Mouse (Mus musculus) thymus, adult 18-20 months (tissue): ENCODE measurements at regions not wholly inside any gene's neighbourhood (a gene's known extent, or its start where the extent isn't known, plus 50 kb on each side); places are given as distances from the start of the nearest gene placed in this dataset.

Experiments used
- DNase-seq, 2 experiments: peaks; one replicate each; pipeline ENCODE4 v3.0.0; 2022; ENCODE audit warnings: mixed read lengths in 2 of 2

- no peak for DNase-seq
Measured at GRCm38 (mm10) chr16:93182656-93183055, 356.7 kb upstream of the Runx1 start.

GRCm38 (mm10) chr16:93181497-93181896, 355.5 kb upstream of the Runx1 start:
- no peak for DNase-seq

DNA sequence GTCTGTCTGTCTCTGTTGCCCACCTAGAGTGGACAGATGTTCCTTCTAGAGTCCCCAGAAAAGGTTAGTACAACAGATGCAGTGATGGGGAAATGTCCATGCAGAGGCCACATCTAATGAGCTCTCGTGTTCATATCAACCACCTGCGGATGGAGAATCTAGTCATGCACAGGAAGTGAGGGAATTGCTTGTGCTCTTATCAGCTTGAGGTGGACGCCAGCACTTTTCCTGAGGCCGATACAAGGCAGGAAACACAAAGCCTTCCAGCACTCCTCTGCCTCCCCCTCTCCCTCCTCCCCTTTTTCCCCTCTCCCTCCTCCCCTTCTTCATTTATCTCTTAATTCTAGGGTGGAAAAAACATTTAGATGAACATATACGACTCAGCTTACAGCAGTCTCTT, 354.3 kb upstream of the Runx1 start:
- DNase-seq = no peak

- DNase-seq = no peak
Measured at GRCm38 (mm10) chr16:93166667-93167066, 340.7 kb upstream of the Runx1 start.

GRCm38 (mm10) chr16:93158526-93159226, 332.7 kb upstream of the Runx1 start:
- DNase-seq = no peak

- DNase-seq = no peak
Measured at GRCm38 (mm10) chr16:93153545-93154329, 327.8 kb upstream of the Runx1 start.

DNA sequence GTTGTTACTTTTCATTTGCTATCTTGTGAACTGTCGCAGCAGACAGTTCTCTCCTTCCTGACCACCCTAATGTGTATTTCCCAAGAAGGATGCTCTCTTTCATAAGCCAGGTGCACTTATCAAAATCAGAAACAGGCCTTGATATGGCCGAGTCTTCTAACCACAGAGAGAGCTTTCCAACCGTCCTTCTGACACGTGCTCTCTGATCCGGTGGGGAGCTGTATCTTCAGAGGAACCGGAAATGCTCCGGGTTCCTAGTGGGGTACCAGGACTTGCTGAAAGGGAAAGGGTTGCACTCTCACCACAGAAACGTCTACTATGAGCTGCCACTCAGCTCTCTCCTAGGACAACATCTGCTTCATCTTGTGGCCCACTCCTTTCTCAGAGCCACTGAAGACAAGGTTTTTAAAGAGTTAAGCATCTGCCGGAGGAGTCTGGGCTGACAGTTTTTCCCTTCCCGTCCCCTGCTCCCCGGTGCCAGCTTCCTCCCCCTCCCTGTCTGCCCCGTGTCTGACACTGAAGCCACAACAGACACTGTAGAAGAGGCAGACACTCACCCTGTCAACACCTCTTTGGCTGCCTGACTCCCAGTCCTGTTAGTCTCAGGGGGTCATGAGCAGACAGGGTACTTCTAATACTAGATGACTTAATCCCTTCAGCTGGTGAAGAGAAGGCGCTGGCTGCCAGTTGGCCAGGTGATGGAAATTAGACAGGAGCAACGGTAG, 327.0 kb upstream of the Runx1 start:
- DNase-seq = peak; percentile 65 to 77

- DNase-seq = no peak
Measured at GRCm38 (mm10) chr16:93152057-93152456, 326.1 kb upstream of the Runx1 start.

DNA sequence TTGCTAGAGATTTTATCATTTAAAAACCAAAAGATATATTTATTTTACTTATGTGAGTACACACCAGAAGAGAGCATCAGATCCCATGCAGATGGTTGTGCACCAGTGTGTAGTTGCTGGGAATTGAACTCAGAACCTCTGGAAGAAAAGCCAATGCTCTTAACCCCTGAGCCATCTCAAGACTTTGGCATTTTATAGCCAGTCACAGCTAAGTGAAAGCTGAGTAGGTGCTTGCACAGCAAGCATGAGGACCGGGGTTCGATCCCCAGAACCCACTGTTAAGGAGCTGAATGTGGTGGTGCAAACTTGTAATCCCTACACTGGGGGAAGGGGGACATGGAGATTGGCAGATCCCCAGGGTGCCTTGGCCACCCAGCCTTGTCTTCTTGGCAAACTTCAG, 325.7 kb upstream of the Runx1 start:
- DNase-seq = no peak

- DNase-seq = no peak
Measured at GRCm38 (mm10) chr16:93150451-93150850, 324.5 kb upstream of the Runx1 start.

DNA sequence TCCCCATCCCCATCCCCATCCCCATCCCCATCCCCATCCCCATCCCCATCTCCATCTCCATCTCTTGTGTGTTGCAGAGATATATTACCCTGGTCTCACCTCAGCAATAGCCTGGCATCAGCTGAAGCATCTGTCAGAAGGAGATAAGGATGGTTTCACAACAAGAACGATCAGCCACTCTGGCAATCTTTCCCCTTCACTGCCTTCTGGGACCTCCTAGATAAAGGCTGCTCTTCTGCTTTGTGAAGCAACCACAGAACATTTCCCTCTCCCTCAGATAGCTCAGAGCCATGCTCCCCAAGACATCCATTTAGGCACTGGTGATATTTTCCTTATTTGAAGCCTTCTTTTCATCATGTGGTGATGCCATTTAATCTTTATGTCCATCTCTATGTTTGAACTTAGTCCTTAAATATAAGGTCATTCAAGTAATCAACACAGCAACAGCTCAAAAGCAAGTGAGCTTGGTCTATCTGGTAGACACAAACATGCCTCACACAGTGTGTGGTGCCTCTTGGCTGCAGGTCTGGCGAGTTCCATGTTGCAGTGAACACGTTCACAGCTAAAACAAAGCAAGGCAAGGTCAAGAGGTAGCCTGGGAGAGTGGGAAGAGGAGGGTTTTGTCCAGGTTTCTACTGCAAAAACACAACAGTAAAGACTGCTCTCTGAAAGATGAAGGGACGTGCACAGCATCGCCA, 321.7 kb upstream of the Runx1 start:
- no peak for DNase-seq

DNA sequence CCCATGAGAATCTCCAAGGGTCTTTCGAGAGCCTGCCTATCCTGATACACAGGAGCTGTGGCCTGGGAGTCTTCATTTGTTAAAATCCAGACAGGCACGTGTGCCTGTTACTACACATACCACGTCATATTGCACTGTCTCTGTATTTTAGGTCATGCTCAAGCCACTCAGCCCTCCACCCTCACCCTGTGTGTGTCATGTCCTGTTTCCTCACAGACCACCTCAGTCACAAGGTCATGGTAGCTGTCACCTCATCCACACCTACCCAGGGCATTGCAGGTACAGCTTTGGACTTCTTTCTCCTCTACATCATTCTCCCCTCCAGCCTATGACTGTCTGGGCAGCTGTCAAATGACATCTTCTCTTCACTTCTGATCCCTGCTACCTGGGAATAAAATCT, 320.9 kb upstream of the Runx1 start:
- DNase-seq = no peak

GRCm38 (mm10) chr16:93145617-93146016, 319.7 kb upstream of the Runx1 start:
- DNase-seq = no peak

DNA sequence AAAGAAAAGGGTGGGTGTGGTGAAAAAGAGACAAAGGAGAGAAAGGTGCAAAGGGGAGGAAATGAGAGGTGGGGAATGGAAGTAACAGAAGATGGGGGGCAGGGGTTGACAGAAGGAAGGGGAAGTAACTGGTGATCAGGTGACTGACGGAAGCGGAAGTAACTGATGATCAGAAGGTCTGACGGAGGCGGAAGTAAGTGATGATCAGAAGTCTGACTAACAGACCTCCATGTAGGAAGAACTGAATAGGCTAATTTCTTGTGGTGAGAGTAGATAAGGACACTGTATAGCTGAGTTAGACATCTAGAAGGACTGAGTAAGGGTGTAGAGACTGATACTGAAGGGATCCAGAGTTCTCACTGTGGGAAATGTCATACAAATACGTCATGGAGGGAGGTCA, 318.1 kb upstream of the Runx1 start:
- no peak for DNase-seq

- no peak for DNase-seq
Measured at GRCm38 (mm10) chr16:93143164-93143563, 317.2 kb upstream of the Runx1 start.

- DNase-seq = no peak
Measured at GRCm38 (mm10) chr16:93141967-93142366, 316.0 kb upstream of the Runx1 start.

GRCm38 (mm10) chr16:93140535-93141110, 314.7 kb upstream of the Runx1 start:
- no peak for DNase-seq

- DNase-seq = no peak
Measured at GRCm38 (mm10) chr16:93137249-93137648, 311.3 kb upstream of the Runx1 start.

DNA sequence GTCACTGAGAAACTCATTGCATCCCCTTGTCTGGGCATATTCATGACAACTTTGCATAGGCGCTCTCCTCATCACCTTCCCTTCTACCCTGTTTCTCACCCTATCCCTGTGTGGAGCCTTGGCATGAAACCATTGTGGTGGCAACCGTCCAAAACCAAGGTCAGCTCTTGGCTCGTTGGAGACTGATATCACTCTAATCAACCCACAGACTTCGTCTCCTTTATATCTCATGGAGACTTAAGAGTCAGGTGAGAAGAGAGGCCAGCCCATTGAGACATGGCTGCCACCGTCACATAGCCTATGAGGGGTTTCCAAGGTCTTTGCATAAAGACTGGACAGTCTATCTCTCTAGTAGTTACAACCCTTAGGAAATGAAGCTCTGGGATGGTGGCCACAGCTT, 305.5 kb upstream of the Runx1 start:
- no peak for DNase-seq

DNA sequence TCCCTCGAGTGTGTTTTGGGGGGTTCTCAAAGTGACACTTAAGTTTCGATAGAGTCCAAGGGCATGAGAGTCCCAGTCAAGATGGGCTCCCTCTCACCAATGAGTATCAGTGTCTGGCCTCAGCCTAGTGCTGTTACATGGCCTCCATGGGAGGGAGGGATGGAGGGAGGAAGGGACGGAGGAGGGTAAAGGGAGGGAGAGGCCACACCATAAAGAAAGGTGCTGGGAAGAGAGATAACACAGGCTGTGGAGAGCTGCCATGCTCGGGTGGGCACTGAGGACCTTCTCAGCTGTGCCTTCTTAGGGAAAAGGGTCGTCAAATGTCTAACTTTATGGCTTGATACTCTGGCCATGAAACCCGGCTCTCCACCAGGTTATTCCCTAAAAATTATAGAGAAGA, 304.7 kb upstream of the Runx1 start:
- no peak for DNase-seq

- no peak for DNase-seq
Measured at GRCm38 (mm10) chr16:93123707-93124106, 297.8 kb upstream of the Runx1 start.

DNA sequence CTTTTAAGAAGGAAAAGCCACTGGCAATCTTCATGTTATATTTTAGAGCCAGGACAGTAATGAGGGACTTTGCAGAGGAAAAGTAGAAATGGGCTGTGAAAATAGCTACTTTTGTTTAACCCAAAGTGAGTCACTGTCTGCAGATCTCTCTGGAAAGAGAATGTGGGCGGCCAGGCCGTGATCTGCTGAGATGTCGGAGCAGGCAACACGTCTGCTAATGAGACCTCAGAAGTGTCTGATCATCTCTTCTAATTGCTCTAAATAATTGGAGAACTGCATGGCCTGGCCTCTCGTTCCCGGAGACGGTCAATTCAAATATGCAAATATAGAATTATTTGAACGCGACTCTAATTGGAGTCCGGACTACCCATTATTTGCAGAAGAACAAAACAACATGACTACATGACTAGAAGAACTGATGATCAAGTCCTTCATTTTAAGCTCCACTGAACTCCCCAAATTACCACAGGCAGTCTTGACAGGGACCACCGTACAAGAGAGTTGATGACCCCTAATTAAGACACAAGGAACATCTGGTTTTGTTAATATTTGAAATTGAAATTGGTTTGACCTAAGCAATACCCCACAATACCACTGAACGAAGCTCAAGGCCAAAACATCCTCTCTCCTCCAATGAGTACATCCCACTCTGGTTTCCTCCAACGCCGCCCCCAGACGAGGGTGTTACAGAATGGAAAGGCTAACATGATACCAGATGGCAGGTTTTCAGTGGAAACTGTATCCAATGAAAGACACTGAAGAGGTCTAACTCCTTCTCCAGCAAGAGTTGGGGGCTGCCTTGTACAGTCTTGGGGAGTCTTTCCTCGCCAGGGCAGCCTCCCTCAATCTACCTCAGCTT, 290.4 kb upstream of the Runx1 start:
- DNase-seq = no peak
